Mouse (Mus musculus) MEL (cell line): ENCODE measurements at regions not wholly inside any gene's neighbourhood (a gene's known extent, or its start where the extent isn't known, plus 50 kb on each side); places are given as distances from the start of the nearest gene placed in this dataset.

Experiments
- CTCF ChIP-seq, 3 experiments: IDR thresholded peaks in 2 of 3; conservative IDR thresholded peaks in 1 of 3; 2 replicates each; pipeline ENCODE4 v1.5.1; 2011 to 2012; ENCODE audit warnings: low read length in 3 of 3, low read depth in 2 of 3, mild to moderate bottlenecking in 2 of 3, improper control_type of control experiment in 1 of 3, inconsistent platforms in 1 of 3, mixed read lengths in 1 of 3, moderate library complexity in 1 of 3; ENCODE audit not compliant: control insufficient read depth in 1 of 3, insufficient read depth in 1 of 3, poor library complexity in 1 of 3, severe bottlenecking in 1 of 3
- TAL1 ChIP-seq: IDR thresholded peaks from 2 replicates; pipeline ENCODE4 v1.6.1; 2012; ENCODE audit warnings: mild to moderate bottlenecking, inconsistent platforms, low read length, moderate library complexity, mixed read lengths
- USF1 ChIP-seq: IDR thresholded peaks from 2 replicates; pipeline ENCODE4 v1.6.1; 2014; ENCODE audit warnings: low read depth, mild to moderate bottlenecking, inconsistent platforms, low read length, improper control_type of control experiment, moderate library complexity

- TF ChIP-seq USF1 = no peak
- no peak for TF ChIP-seq CTCF (IDR thresholded peaks at IDR 0.05 in 2 of 3, conservative IDR thresholded peaks at IDR 0.05 in 1 of 3; ENCODE audit: control insufficient read depth in 1 of 3, insufficient read depth in 1 of 3, low read depth in 2 of 3, low read length in 3 of 3, poor library complexity in 1 of 3, severe bottlenecking in 1 of 3)
- no peak for TF ChIP-seq TAL1
Observed at GRCm38 (mm10) chr6:98864306-98864705, 521.8 kb upstream of the Gm765 start.
